Mouse (Mus musculus): ENCODE measurements around the gene Olfr418. TPM values are rescaled to one million over a fixed set of nuclear protein-coding genes. Genes with fewer than 3 reads are reported as not detected.

The Olfr418 gene
- polyA plus RNA-seq, 1 experiment from 2014 or later: not detected

DNA sequence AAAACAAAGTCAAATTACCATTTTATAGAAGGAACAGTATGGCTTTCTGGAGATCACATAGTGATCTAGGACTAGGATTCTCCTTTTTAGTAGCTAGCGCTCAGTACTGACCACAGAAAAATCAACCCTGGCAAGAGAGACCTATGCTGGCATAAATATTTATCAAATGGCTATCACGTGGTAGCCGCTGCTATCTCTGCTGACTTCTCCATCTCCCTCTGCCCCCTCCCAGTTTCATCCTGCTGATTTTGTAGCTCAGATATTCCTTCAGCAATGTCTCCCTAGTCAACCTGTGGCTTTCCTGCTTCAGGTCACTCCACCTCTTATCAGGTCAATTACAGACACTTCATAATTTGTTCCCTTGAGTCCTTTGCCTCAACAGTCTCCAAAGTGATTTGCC is 49.9 kb downstream of the Olfr418 start:
- ATAC-seq (replicated peaks; ENCODE audit: insufficient number of reproducible peaks, low FRiP score, low TSS enrichment, low read depth) (no peak), DNase-seq (ENCODE audit: low spot score) (no peak)
- 92% methylated on average over 3 of the region's 3 CpGs for WGBS
- Histone ChIP-seq H3K9me3 (replicated peaks; ENCODE audit: control insufficient read depth, low read length) (no peaks in the 10 kb centered on the region), H3K9ac (replicated peaks; ENCODE audit: low read length) (no peak overlapping the region), H3K36me3 (replicated peaks; ENCODE audit: control insufficient read depth, insufficient read depth, low read depth, low read length) (no peaks in the 10 kb centered on the region), H3K27me3 (ENCODE audit: control insufficient read depth, insufficient read depth, low read length) (no peaks in the 10 kb centered on the region), H3K27ac (replicated peaks; ENCODE audit: low read depth, low read length) (no peak overlapping the region), H3K4me3 (ENCODE audit: low read depth, low read length) (no peak overlapping the region), H3K4me1 (ENCODE audit: control insufficient read depth, insufficient read depth, low read length) (no peaks in the 10 kb centered on the region), H3K4me2 (ENCODE audit: low read depth, low read length) (no peak overlapping the region)

DNA sequence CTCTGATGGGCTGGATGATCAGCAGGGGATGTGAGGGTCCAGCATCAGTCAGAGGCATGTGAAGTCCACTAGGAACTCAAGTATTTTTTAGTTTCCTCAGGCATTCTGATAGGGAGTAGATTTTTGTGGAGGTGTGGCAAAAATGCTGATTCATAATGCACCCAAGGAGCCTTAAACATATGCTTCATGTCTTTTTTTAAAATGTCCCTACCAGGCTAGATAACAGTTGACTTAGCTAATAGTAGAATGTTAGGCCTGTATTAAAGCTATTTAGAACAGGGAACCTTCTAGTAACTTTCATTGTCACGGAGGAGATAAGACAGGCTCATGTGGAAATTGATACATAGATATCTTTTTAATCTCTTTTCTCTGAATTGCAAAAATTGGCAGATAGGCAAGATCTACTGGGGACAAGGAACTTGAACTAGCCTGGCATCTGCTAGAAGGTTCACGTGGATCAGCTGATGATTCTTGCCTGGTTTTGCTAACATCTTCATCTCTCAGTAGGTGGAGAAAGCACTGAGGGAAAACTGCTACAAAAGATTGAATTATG is 52.2 kb downstream of the Olfr418 start:
- Histone ChIP-seq H3K27me3 (ENCODE audit: control insufficient read depth, insufficient read depth, low read length) (no peaks in the 10 kb centered on the region), H3K4me2 (ENCODE audit: low read depth, low read length) (no peak overlapping the region), H3K36me3 (replicated peaks; ENCODE audit: control insufficient read depth, insufficient read depth, low read depth, low read length) (no peaks in the 10 kb centered on the region), H3K27ac (replicated peaks; ENCODE audit: low read depth, low read length) (no peak overlapping the region), H3K9me3 (replicated peaks; ENCODE audit: control insufficient read depth, low read length) (no peaks in the 10 kb centered on the region), H3K4me1 (ENCODE audit: control insufficient read depth, insufficient read depth, low read length) (no peaks in the 10 kb centered on the region), H3K4me3 (ENCODE audit: low read depth, low read length) (no peak overlapping the region), H3K9ac (replicated peaks; ENCODE audit: low read length) (no peak overlapping the region)
- WGBS: 90% methylated on average over 2 of the region's 2 CpGs
- ATAC-seq (replicated peaks; ENCODE audit: insufficient number of reproducible peaks, low FRiP score, low TSS enrichment, low read depth) (no peak), DNase-seq (ENCODE audit: low spot score) (no peak)

DNA sequence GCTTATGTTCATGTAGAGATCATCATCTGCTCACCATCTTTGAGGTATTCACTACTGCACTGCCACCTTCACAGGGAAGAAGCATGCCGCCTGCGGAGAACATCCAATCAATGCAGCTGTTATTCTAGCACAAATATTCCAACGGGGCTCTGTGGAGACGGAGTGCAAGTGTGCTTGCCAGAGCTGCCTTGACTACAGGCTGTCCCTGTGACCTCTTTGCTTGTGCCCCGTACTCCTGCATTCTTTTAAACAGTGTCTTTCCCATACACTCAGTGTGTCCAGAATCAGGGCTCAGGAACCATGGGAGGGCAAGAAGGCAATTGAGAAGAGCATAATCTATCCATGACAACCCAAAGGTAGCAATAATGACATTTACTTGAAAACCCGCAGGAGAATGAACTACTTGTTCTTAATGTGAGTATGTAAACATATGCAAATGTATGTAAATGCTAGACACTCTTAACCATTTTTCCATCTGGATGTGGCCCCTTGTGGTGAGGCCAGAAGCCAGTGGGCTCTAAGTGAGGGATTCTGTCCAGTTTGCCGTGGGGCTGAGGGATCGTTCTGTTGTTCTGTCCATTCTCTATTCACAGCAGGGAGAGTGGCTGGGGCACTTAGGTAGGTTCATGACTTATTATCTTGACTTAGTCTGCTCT is 55.9 kb downstream of the Olfr418 start:
- 72% methylated on average over 8 of the region's 8 CpGs for WGBS
- Histone ChIP-seq H3K9me3 (replicated peaks; ENCODE audit: control insufficient read depth, low read length) (no peaks in the 10 kb centered on the region), H3K27me3 (ENCODE audit: control insufficient read depth, insufficient read depth, low read length) (no peaks in the 10 kb centered on the region), H3K9ac (replicated peaks; ENCODE audit: low read length) (no peak overlapping the region), H3K4me3 (ENCODE audit: low read depth, low read length) (no peak overlapping the region), H3K4me2 (ENCODE audit: low read depth, low read length) (no peak overlapping the region), H3K27ac (replicated peaks; ENCODE audit: low read depth, low read length) (no peak overlapping the region), H3K36me3 (replicated peaks; ENCODE audit: control insufficient read depth, insufficient read depth, low read depth, low read length) (no peaks in the 10 kb centered on the region), H3K4me1 (ENCODE audit: control insufficient read depth, insufficient read depth, low read length) (no peaks in the 10 kb centered on the region)
- ATAC-seq (replicated peaks; ENCODE audit: insufficient number of reproducible peaks, low FRiP score, low TSS enrichment, low read depth): no peak
- DNase-seq (ENCODE audit: low spot score): no peak

DNA sequence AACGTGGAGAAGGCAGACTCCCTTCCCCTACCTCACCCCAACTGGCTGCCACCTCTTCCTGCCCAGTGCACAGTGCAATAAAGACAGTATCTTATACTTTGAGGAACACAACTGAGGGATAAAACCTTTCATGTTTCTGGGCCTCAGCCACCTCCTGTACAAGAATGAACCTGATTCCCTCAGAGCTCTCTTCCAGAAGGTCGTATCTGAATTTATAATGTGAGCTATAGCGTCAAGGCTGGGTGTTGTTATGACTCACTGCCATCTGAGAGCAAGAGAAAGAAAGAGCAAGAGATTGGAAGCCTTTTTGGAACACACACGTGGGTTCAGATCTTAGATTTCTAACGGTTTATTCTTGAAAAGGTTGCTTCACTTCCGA is 56.4 kb downstream of the Olfr418 start:
- no peaks in the 10 kb centered on the region for H3K9me3 ChIP-seq (replicated peaks; ENCODE audit: control insufficient read depth, low read length)
- no peaks in the 10 kb centered on the region for H3K27me3 ChIP-seq (ENCODE audit: control insufficient read depth, insufficient read depth, low read length)
- ATAC-seq (replicated peaks; ENCODE audit: insufficient number of reproducible peaks, low FRiP score, low TSS enrichment, low read depth) (no peak), DNase-seq (ENCODE audit: low spot score) (no peak)
- H3K27ac ChIP-seq (replicated peaks; ENCODE audit: low read depth, low read length): no peak overlapping the region
- no peak overlapping the region for H3K4me2 ChIP-seq (ENCODE audit: low read depth, low read length)
- WGBS: 73% methylated on average over 6 of the region's 6 CpGs
- no peaks in the 10 kb centered on the region for H3K36me3 ChIP-seq (replicated peaks; ENCODE audit: control insufficient read depth, insufficient read depth, low read depth, low read length)
- H3K4me3 ChIP-seq (ENCODE audit: low read depth, low read length): no peak overlapping the region
- no peak overlapping the region for H3K9ac ChIP-seq (replicated peaks; ENCODE audit: low read length)
- H3K4me1 ChIP-seq (ENCODE audit: control insufficient read depth, insufficient read depth, low read length): no peaks in the 10 kb centered on the region

Other genes with a start within 250 kb of the Olfr418 start
- gene Olfr1408, start 128.6 kb upstream of the Olfr418 start, polyA plus RNA-seq (2014; fragmentation: Nextera tagmentation; extraction: Ambion mirVana): not detected in 2 replicates
- not detected in 2 replicates for gene Olfr1406, start 75.4 kb upstream of the Olfr418 start, polyA plus RNA-seq (2014; fragmentation: Nextera tagmentation; extraction: Ambion mirVana)
- not detected in 2 replicates for gene Olfr218, start 68.2 kb upstream of the Olfr418 start, polyA plus RNA-seq (2014; fragmentation: Nextera tagmentation; extraction: Ambion mirVana)
- gene Olfr1404, start 53.6 kb upstream of the Olfr418 start, polyA plus RNA-seq (2014; fragmentation: Nextera tagmentation; extraction: Ambion mirVana): not detected in 2 replicates
- gene Fcer1a, start 38.8 kb upstream of the Olfr418 start, polyA plus RNA-seq (2014; fragmentation: Nextera tagmentation; extraction: Ambion mirVana): not detected in 2 replicates
- gene Mptx2, start 11.8 kb downstream of the Olfr418 start, polyA plus RNA-seq (2014; fragmentation: Nextera tagmentation; extraction: Ambion mirVana): not detected in 2 replicates
- gene Ackr1, start 67.7 kb downstream of the Olfr418 start, polyA plus RNA-seq (2014; fragmentation: Nextera tagmentation; extraction: Ambion mirVana): 2.6 and 3.1 TPM in 2 replicates
- gene Aim2, start 84.9 kb downstream of the Olfr418 start, polyA plus RNA-seq (2014; fragmentation: Nextera tagmentation; extraction: Ambion mirVana): 1.9 and 2.1 TPM in 2 replicates
- gene Cadm3, start 101.7 kb downstream of the Olfr418 start, polyA plus RNA-seq (2014; fragmentation: Nextera tagmentation; extraction: Ambion mirVana): 7.3 and 10.1 TPM in 2 replicates
- not detected in 2 replicates for gene Ifi206, start 225.0 kb downstream of the Olfr418 start, polyA plus RNA-seq (2014; fragmentation: Nextera tagmentation; extraction: Ambion mirVana)